Mouse (Mus musculus) stomach, embryonic 14.5 days (tissue): ENCODE measurements at regions not wholly inside any gene's neighbourhood (a gene's known extent, or its start where the extent isn't known, plus 50 kb on each side); places are given as distances from the start of the nearest gene placed in this dataset.

Source experiments
- ATAC-seq: fragments of 200-750 bp; cut with Nextera tagmentation; 2 replicates; pipeline ENCODE4 v1.8.0; 2017; ENCODE audit warnings: low read depth, moderate TSS enrichment; ENCODE audit not compliant: insufficient number of reproducible peaks, insufficient read depth, low FRiP score
- H3K27ac ChIP-seq: fragments of 300-500 bp; sonication (generic); 2 replicates; pipeline ENCODE4 v1.5.1; 2014; ENCODE audit warnings: mild to moderate bottlenecking, low read length, moderate library complexity, mixed read lengths
- H3K27me3 ChIP-seq: fragments of 300-500 bp; sonication (generic); 2 replicates; pipeline ENCODE4 v1.6.1; 2014; ENCODE audit warnings: low read length, control low read depth, mixed read lengths; ENCODE audit not compliant: control insufficient read depth, insufficient read depth
- H3K36me3 ChIP-seq: fragments of 300-500 bp; sonication (generic); 2 replicates; pipeline ENCODE4 v1.6.1; 2014; ENCODE audit warnings: mild to moderate bottlenecking, control low read depth, low read length, moderate library complexity, mixed read lengths; ENCODE audit not compliant: control insufficient read depth, insufficient read depth
- H3K4me1 ChIP-seq: fragments of 300-500 bp; sonication (generic); 2 replicates; pipeline ENCODE4 v1.6.1; 2014; ENCODE audit warnings: low read length, control low read depth, mixed read lengths; ENCODE audit not compliant: control insufficient read depth, insufficient read depth
- H3K4me2 ChIP-seq: fragments of 300-500 bp; sonication (generic); replicated peaks from 2 replicates; pipeline ENCODE4 v1.6.1; 2014; ENCODE audit warnings: low read depth, low read length, control low read depth
- H3K4me3 ChIP-seq: fragments of 300-500 bp; sonication (generic); 2 replicates; pipeline ENCODE4 v1.5.1; 2014; ENCODE audit warnings: low read depth, low read length, control low read depth
- H3K9ac ChIP-seq: fragments of 300-500 bp; sonication (generic); replicated peaks from 2 replicates; pipeline ENCODE4 v1.6.1; 2014; ENCODE audit warnings: low read depth, mild to moderate bottlenecking, control low read depth, low read length, moderate library complexity, mixed read lengths
- H3K9me3 ChIP-seq: fragments of 300-500 bp; sonication (generic); 2 replicates; pipeline ENCODE4 v1.6.1; 2016; ENCODE audit warnings: low read depth, low read length, control low read depth; ENCODE audit not compliant: control insufficient read depth
- WGBS: fragments of 180-500 bp; shearing (Covaris S2); extraction: QIAGEN DNeasy Blood & Tissue Kit; methylation state at CpG from one replicate; pipeline ENCODE4 v1.1.7; 2014; 5-methylcytosine and 5-hydroxymethylcytosine counted together

DNA sequence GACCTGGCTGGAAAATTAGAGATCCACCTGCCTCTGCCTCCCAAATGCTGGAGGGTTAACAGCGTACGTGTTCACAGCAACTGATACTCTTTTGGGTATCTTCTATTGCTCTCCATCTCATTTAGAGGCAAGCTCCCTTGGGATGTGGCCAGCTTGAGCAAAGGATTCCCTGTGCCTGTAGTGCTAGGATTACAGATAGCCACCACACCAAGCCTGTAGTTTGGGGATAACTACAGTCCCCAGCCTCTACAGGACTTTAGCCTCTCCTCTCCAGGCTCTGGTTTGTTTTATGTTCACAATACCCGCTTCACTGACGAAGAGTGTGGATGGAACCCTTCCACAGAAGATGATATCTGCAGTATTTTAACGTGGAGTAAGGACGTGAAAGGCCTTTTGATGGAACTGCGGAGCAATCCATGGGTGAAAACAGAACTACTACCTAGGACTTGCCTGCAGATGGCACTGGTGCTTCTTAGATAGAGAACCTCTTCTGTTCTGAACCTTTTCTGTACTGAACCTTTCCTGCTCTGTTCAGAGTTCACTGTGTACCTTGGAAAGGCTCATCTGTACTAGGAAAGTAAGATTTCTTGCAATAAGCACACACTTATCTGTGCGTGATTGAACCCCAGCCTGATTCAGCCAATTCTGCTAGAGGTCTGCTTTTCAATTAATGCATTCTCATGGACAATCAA lies 176.6 kb downstream of the Wdr20rt start:
- ATAC-seq = peak; percentile 62; the same call in 1 of the 2 replicates
- Histone ChIP-seq H3K27me3 (no peaks in the 10 kb centered on the region), H3K4me1 (no peaks in the 10 kb centered on the region), H3K4me2 (no peak overlapping the region), H3K9ac (no peak overlapping the region), H3K36me3 (no peaks in the 10 kb centered on the region), H3K9me3 (no peaks in the 10 kb centered on the region), H3K27ac (no peak overlapping the region), H3K4me3 (no peak overlapping the region)
- WGBS = 46% methylated on average over 8 of the region's 8 CpGs

DNA sequence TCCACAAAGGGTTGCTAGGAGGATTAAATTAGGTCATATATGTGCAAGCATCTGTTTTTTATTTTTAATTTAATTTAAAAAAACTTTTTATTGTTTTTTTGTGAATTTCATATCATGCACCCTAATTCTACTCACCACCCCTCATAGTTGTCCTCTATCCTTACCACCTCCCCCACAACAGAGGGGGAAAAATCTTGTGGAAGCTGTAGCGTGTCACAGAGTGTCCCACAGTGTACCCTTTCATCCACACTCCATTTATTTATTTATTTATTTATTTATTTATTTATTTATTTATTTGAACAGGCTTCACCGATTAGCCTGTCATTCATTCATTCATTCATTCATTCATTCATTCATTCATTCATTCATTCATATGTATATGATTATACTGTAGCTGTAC lies 177.8 kb downstream of the Wdr20rt start:
- 96% methylated on average over 2 of the region's 2 CpGs for WGBS
- H3K9ac ChIP-seq = no peak overlapping the region

DNA sequence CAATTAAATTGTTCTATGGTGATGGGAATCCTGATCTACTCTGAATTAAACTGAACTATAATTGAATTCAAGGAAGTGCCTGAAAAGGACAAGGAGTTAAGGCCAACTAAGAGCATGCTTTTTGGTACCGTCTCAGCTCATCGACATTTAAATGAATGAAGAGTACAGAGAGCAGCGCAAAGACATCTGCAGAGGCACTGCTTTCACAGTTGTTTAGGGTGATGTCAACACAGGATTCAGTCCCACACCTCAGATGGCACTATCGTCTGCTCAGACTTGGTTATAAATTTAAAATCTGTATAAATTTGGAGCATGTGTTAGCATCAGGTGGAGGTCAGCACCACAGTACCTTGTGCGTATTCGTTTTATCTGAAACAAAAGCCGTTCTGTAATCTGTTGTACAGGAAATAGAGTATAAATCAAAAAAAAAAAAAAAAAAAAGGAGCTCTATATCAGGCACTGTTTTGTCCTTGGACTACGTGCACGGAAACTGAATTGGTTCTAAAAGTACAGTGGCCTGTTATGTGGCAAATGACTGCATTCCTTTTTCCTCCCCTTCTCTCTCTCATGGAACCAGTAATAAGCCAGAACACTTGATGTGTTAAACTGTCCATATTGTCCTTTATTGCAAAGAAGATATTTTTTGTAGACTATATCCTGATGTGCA lies 187.8 kb downstream of the Wdr20rt start:
- Histone ChIP-seq H3K36me3 (no peaks in the 10 kb centered on the region), H3K9me3 (no peaks in the 10 kb centered on the region), H3K27ac (no peak overlapping the region), H3K4me3 (no peak overlapping the region), H3K9ac (no peak overlapping the region), H3K4me2 (no peak overlapping the region), H3K27me3 (no peaks in the 10 kb centered on the region), H3K4me1 (no peaks in the 10 kb centered on the region)
- ATAC-seq = no peak
- WGBS = 51% methylated on average over 9 of the region's 9 CpGs

More for the DNA sequence above, 177.8 kb downstream of the Wdr20rt start:
- Histone ChIP-seq H3K27ac (no peak overlapping the region), H3K36me3 (no peaks in the 10 kb centered on the region), H3K4me2 (no peak overlapping the region), H3K9me3 (no peaks in the 10 kb centered on the region), H3K4me3 (no peak overlapping the region), H3K27me3 (no peaks in the 10 kb centered on the region), H3K4me1 (no peaks in the 10 kb centered on the region)
- ATAC-seq = no peak

DNA sequence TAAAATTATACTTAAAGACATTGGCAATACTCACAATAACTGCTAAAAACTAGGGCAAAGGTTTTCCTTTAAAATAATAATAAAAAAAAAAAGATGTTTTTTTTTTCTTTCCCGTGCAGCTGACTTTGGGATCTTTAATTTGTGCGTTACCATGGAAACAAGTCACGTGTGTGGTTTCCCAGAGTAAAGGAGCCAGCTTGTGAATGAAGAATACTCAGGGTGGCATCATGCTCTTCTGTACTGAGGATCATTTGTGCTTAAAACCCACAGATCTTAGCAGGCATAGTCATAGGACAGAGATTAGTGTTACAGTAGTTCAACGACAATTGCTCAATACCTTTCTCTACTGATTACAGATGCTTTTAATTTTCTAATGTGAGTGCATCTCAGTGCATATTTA lies 189.1 kb downstream of the Wdr20rt start:
- ATAC-seq = no peak
- WGBS = 69% methylated on average over 4 of the region's 4 CpGs

DNA sequence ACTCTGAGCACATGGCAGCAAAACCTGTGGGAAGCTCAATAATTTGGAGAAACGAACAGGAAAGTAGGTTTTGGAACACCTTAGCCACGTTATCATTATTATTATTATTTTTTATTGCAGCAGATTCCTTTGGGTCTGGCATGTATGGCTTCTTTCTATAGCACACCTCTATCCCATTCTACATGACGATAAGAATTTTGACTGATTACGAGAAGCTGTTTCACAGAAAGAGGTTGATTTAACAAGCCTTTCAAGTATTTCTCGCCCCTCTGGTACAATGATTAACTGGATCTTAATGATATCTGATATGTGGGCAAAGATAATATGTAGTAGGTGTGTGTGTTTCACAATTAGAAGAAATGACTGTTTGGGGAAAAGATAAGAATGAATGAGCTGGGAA lies 191.6 kb downstream of the Wdr20rt start:
- no peak overlapping the region for H3K4me2 ChIP-seq
- no peak for ATAC-seq

More for the DNA sequence above, 189.1 kb downstream of the Wdr20rt start:
- no peak overlapping the region for H3K27ac ChIP-seq
- no peak overlapping the region for H3K9ac ChIP-seq
- no peaks in the 10 kb centered on the region for H3K36me3 ChIP-seq
- H3K4me3 ChIP-seq = no peak overlapping the region
- no peaks in the 10 kb centered on the region for H3K4me1 ChIP-seq
- no peak overlapping the region for H3K4me2 ChIP-seq
- H3K9me3 ChIP-seq = no peaks in the 10 kb centered on the region
- H3K27me3 ChIP-seq = no peaks in the 10 kb centered on the region

DNA sequence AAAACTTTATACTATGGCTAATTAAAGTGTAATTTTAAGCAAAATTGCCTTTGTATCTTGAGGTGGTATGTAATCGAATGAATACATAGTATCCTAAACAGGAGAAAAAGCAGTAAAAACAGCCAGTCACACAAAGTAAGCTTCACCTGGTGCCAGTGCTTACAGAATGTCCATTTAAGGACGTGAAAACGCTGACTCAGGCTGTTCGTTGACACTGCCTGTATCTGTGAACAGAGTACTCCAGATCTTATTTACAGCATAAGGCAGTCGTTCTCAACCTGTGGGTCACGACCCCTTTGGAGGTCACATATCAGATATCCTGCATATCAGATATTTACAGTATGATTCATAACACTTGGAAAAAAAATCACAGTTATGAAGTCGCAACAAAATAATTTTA lies 194.8 kb downstream of the Wdr20rt start:
- no peak overlapping the region for H3K27ac ChIP-seq
- H3K4me1 ChIP-seq = no peaks in the 10 kb centered on the region
- no peak for ATAC-seq
- no peak overlapping the region for H3K4me3 ChIP-seq
- H3K36me3 ChIP-seq = no peaks in the 10 kb centered on the region
- WGBS = 62% methylated on average over 7 of the region's 7 CpGs
- H3K9ac ChIP-seq = no peak overlapping the region
- H3K27me3 ChIP-seq = no peaks in the 10 kb centered on the region
- no peak overlapping the region for H3K4me2 ChIP-seq
- no peaks in the 10 kb centered on the region for H3K9me3 ChIP-seq

More for the DNA sequence above, 191.6 kb downstream of the Wdr20rt start:
- no peak overlapping the region for H3K4me3 ChIP-seq
- H3K27me3 ChIP-seq = no peaks in the 10 kb centered on the region
- H3K36me3 ChIP-seq = no peaks in the 10 kb centered on the region
- H3K27ac ChIP-seq = no peak overlapping the region
- WGBS = 67% methylated on average over 5 of the region's 5 CpGs
- H3K9me3 ChIP-seq = no peaks in the 10 kb centered on the region
- no peaks in the 10 kb centered on the region for H3K4me1 ChIP-seq
- H3K9ac ChIP-seq = no peak overlapping the region

DNA sequence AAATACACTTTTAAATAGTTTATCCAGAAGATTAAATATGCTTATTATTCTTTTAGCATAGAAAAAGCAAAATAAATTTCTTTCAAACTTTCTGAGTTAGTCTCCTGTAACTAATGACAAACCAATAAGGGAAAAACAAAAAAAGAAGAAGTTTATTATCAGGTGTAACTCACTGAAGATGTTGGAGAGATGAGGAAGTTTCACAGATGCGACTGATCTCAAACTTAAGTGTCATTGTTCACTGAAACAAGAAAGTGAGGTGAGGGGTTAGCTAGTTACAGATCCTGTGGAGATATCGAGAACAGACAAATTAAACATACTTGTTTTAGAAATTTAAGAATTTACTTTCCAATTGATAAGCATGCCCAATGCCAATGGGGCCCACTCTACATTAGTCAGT lies 199.2 kb downstream of the Wdr20rt start:
- no peaks in the 10 kb centered on the region for H3K27me3 ChIP-seq
- H3K27ac ChIP-seq = no peak overlapping the region
- no peaks in the 10 kb centered on the region for H3K4me1 ChIP-seq
- 92% methylated on average over 2 of the region's 2 CpGs for WGBS
- no peak for ATAC-seq
- no peak overlapping the region for H3K4me2 ChIP-seq
- no peak overlapping the region for H3K9ac ChIP-seq
- no peaks in the 10 kb centered on the region for H3K9me3 ChIP-seq
- H3K36me3 ChIP-seq = no peaks in the 10 kb centered on the region
- H3K4me3 ChIP-seq = no peak overlapping the region

DNA sequence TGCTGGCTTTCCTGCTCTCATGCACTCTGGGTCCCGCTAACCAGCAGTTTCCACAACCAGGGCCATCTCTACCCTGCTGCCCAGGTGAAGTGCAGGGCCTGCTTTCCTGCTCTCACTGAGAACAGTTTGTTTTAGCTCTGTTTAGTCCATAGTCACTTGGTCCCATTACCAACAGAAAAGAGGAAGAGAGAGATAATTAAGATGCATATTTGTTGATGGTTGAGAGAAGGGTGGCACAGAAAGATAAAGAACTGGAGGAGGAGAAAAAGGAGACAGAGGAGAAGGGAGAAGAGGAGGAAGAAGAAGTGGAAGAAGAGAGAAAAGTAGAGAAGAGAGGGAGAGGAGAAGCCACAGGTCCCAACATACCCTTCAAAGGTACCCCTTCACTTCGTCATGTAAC lies 200.1 kb downstream of the Wdr20rt start:
- no peak for ATAC-seq
- WGBS = 92% methylated on average over 2 of the region's 2 CpGs

More for the DNA sequence above, 200.1 kb downstream of the Wdr20rt start:
- H3K4me2 ChIP-seq = no peak overlapping the region
- H3K27me3 ChIP-seq = no peaks in the 10 kb centered on the region
- H3K36me3 ChIP-seq = no peaks in the 10 kb centered on the region
- H3K9ac ChIP-seq = no peak overlapping the region
- no peak overlapping the region for H3K27ac ChIP-seq
- H3K9me3 ChIP-seq = no peaks in the 10 kb centered on the region
- no peaks in the 10 kb centered on the region for H3K4me1 ChIP-seq
- no peak overlapping the region for H3K4me3 ChIP-seq
